Mouse (Mus musculus): Measurements from ENCODE around the gene Faf2.
"Not testable (repeated sequence)": the region's sequence is repeated elsewhere in the genome, so short reads cannot be mapped to it uniquely, and the experiment has no call there.

The Faf2 gene

GRCm38 (mm10) chr13:54607204-54607603 is 14.4 kb upstream of the Faf2 start:
- no peak for DNase-seq (ENCODE audit: low read depth)

- DNase-seq (ENCODE audit: low read depth): no peak
Measured at GRCm38 (mm10) chr13:54608002-54608401, 13.6 kb upstream of the Faf2 start.

GRCm38 (mm10) chr13:54608666-54609065 is 12.9 kb upstream of the Faf2 start:
- peak; percentile 76 for DNase-seq (ENCODE audit: low read depth)

GRCm38 (mm10) chr13:54609301-54609700 is 12.3 kb upstream of the Faf2 start:
- no peak for DNase-seq (ENCODE audit: low read depth)

DNA sequence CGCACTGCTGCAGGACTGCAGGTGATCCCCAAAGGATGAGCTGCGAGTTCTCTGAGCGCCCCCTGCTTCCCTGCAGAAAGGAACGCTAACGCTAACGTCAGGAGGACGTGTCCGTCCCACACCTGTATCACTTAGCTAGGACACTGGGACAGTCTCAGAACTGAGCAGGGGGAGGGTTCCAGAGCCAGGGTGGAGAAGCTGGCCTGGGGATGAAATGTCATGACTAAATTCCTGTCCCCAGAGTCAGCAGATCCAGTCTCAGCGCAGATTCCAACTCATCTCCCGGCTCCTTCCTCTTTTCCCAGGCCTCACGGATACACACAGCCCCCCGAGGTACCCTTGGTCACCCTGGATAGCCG is 11.0 kb upstream of the Faf2 start:
- no peak for DNase-seq (ENCODE audit: low read depth)

- peak; percentile 71 for DNase-seq (ENCODE audit: low read depth)
Measured at GRCm38 (mm10) chr13:54610972-54611754, 10.4 kb upstream of the Faf2 start, which contains the start of gene Cltb. Gene Cltb (minus strand): TSS chr13:54611344.

DNA sequence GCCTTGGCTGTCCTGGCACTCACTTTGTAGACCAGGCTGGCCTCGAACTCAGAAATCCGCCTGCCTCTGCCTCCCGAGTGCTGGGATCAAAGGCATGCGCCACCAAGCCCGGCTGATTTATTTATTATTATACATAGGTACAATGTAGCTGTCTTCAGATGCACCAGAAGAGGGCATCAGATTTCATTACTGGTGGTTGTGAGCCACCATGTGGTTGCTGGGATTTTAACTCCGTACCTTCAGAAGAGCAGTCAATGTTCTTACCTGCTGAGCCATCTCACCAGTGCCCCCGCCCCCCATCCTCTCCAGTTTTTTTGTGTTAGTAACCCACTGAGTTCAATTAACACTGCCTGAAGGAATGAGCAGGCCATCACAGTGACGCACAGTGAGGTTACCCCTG is 8.4 kb upstream of the Faf2 start:
- not testable (repeated sequence) for DNase-seq (ENCODE audit: low read depth)

GRCm38 (mm10) chr13:54616307-54616706 is 5.3 kb upstream of the Faf2 start:
- no peak for DNase-seq (ENCODE audit: low read depth)

- DNase-seq (ENCODE audit: low read depth): peak; percentile 11
Measured at GRCm38 (mm10) chr13:54616998-54617397, 4.6 kb upstream of the Faf2 start.

DNA sequence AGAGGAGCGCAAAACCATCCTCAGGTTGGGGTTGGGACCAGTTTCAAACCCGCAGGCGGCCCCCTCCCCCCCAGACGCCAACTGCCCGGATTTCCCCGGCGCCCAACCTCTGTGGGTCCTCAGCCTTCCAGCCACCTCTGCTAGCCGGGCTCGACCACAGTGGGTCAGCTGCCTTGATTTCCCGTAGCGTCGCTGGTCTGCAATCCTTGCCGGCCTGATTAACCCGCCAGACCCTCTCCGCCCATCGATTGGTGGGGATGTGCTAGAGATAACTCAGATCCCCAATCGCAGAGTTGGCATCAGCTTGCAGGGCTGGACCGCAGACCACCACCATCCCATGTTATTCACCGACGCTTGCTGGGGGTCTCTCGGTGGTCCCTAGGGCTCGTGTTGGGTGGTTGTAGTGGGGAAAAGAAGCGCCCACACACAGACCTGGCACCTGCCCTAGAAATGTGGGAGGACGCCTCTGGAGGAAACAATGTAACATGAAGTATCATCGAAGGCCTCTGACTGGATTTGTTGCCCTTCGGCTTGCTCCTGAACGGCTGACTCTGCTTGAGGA is 457 bp downstream of the Faf2 start:
- DNase-seq (ENCODE audit: low read depth): peak; percentile 45

- DNase-seq (ENCODE audit: low read depth): peak; percentile 82
Measured at GRCm38 (mm10) chr13:54629128-54629527, 7.5 kb downstream of the Faf2 start.

DNA sequence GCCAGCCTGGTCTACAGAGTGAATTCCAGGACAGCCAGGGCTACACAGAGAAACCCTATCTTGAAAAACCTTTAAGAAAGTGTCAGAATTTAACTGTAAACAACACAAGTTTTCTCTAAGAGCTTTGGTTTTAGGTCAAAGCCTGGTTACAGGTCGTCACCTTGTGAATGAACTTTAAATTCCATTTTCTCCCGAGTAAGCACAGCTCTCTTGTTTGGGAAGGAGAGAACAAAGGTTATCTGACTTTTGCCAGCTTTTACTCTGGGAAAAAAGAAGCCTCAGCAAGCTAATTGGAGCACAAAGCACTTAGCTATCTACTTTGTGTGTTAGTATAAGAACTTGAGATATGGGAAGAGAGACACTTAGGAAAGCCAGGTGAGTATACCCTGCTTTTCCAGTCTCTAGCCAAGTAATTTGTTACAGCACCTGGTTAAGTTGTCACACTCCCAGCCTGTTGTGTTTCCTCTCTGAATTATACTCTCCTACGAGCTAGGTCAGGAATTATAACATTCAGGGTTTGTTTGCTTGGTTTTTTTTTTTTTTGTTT is 11.2 kb downstream of the Faf2 start:
- no peak for DNase-seq (ENCODE audit: low read depth)

DNA sequence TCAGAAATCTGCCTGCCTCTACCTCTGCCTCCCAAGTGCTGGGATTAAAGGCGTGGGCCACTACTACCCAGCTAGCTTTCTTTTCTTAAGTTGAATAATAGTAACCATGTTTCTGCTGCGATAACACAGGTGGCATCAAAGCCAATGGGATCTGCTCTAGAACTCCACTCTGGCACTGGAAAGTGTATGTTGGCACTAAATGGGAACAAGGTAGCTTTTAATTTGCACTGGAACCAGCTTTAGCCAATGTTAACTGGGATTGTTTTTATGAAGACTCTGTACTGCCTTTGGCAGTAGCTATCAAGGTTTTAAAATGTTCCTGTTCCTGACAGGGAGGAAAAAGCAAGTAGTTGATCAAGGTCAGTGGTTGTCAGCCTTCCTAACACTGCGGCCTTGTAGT is 13.4 kb downstream of the Faf2 start:
- no peak for DNase-seq (ENCODE audit: low read depth)

DNA sequence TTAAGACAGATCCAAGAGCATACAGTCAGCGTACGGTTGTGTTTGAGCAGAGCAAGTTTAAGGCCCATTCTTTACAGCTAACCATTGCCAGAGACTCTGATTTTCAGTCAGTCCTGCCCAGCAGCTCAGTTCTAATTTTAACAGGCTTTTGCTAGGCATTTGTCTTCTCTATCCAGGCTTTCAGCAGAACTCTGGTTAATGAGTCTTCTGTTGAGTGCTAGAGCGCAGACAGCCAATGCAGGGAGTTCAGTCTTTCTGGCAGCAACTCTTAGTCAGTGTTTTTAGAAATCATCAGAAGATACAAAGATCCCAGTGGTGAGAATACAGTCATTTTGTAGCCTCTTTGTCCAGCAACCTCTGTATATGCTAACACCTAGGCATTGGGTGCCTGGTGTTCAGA is 28.9 kb downstream of the Faf2 start:
- no peak for DNase-seq (ENCODE audit: low read depth)

GRCm38 (mm10) chr13:54660877-54661276 is 39.3 kb downstream of the Faf2 start:
- no peak for DNase-seq (ENCODE audit: low read depth)

DNA sequence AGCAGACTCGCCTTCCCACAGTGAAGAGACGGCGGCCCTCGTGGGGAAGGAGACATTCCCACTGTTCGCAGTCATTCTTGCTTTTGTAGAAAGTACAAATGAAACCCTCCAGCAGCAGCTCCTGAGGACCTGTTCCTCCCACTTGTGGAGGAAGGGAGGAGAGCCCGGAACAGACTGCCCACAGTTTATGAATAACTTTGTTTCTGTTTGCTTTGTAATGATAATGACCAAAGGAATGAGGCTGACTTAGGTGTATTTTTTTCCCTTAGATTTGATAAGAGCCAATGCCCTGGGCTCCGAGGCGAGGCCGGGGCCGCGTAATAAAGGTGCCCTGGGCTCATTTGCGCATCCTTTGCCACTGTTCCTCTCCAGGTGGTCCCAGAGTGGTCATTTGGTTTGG is 39.8 kb downstream of the Faf2 start:
- DNase-seq (ENCODE audit: low read depth): no peak

GRCm38 (mm10) chr13:54663999-54664398 is 42.4 kb downstream of the Faf2 start:
- DNase-seq (ENCODE audit: low read depth): no peak

DNA sequence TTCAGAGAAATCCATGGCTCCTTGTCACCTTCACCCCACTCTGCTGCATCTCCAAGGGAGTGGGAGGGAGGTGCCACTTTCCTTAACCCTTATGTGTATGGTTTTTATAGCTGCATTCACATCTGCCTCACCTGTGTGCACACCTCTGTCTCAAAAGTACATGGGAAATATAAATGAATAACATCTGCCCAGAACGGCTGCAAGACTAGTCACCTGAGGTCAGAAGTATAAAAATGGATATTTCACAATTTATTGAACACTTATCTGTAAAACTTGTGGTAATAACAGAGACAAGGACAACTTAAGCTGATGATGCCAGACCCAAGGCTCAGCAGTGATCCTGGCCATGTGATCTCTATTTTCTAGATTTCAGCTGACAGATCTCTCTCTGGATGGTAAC is 42.9 kb downstream of the Faf2 start:
- no peak for DNase-seq (ENCODE audit: low read depth)

- DNase-seq (ENCODE audit: low read depth): no peak
Measured at GRCm38 (mm10) chr13:54665062-54665461, 43.5 kb downstream of the Faf2 start.

DNA sequence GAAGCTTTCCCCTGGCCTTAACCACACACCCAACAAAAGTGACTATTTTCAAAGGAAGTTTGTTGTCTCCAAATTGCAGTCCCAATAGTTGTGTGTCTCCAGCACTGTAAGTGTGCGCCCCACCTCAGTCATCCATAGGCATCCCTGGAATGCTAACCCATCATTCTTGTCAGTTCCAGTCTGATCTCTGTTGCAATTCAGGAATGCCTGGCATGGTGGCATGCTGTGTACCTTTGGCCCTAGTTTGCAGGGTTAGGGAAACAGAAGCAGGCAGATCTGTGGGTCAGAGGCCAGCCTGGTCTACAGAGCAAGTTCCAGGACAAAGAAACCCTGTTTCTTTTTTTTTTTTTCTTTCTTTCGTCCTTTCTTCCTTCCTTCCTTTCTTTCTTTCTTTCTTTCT is 48.9 kb downstream of the Faf2 start:
- peak; percentile 20 for DNase-seq (ENCODE audit: low read depth)

DNA sequence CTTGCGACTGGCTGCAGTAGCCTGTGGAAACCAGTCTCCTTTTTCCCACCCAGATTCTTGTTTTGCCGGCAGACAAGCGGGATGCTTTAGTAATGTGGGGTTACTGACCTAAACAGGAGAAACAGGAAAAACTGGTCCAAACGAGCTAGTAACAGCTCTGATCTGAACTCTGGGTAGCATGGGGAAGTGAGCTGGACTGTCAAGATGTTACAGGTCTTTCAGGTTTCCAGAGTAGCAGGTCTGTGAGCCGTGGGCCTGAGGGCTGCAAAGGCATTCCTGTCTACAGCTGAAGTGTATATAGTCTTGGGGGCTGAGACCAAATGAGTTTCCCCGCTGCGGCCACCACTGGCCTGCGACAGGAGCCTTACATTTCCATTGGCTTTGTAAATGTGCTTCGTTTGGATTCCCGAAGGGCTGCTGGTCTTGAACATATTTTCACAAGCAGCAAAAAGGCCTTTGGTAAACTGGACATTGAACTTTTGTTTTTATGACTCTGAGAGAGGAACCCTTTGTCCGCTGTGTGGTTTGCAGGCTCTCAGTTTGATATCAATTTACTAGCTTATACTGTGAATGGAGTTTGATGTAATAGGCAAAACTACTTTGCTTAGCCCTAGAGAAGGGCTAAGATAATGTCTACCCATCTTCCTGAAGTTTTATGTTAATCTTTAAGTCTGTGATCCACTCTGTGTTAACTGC is 54.5 kb downstream of the Faf2 start:
- DNase-seq (ENCODE audit: low read depth): no peak

DNA sequence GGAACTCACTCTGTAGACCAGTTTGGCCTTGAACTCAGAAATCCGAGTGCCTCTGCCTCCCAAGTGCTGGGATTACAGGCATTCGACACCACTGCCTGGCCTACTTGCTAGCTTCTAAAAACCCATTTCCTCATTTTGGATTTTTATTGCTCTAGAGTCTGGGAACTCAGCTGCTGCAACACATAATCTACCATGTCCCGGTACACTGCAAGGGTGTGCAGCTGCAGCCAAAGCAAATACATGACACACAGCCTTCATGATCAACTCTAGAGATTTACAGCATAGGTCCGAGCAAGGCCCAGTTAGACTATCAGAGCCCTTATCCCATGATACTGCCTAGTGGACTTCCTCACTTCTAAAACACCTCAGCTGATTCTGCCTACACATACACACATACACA is 56.7 kb downstream of the Faf2 start:
- no peak for DNase-seq (ENCODE audit: low read depth)
